ENCODE assay signal across 10 mouse cellular contexts in the genomic region with DNA sequence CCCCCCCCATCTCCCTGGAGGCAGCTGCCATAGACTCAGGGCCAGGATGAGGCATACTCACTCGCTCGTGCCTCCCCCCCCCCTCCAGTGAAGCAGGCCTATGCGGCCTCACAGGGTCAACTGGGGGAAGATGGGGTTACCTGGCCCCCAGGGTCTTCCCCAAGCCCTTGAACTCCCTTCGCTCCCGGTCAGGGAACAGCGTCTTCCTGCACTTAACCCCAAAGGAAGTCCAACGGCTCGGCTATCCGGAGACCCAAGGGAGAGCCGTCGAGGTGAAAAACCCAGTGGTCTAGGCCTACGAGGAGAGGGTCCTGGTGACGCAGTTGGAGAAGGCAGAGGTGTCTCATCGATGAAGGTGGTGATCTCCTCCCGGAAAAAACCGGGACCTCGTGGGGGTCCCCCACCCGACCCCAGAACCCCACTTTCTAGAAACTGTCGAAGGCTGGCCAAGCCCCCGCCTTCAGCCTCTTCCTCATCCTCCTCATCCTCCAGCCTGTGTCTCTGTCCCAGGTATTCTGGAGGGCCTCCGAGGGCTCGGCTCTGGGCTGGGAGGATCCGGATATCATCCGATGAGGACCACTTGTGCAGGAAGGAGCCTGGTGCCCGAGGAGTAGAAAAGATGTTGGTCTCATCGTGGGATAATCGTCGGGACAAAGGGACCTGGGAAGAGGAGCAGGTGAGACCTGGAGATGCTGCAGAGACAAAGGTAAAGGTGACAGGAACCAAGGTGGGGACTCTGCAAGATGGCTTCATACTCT. TPM values are rescaled to one million over a fixed set of nuclear protein-coding genes. Genes with fewer than 3 reads are reported as not detected.
DNase-seq lines count a peak whose midpoint lies in the region; ATAC-seq and TF ChIP-seq lines count a peak whose summit lies in the region.
"Had no signal": no experiment of that assay in that cellular context is flagged by ENCODE, and none has a peak within 500 bp of the region (broad histone marks: within the 10 kb centered on the region; RNA-seq: fewer than 3 reads in every experiment).

No protein-coding gene starts in this region.

- H3K4me3 ChIP-seq in heart, embryonic 15.5 days = no peak overlapping the region
- H3K4me3 ChIP-seq in heart, adult 2 months = no peak overlapping the region
- H3K4me3 ChIP-seq in E14TG2a.4 (replicated peaks; ENCODE audit: low read length) = 0 out of 2 replicates have a peak overlapping the region, but pooled peaks have one; percentile 20
- H3K4me3 ChIP-seq in embryonic facial prominence, embryonic 13.5 days = peak overlapping the region; percentile 2; the same call in 1 of the 2 replicates
- peak overlapping the region; percentile 86 for H3K4me3 ChIP-seq in limb, embryonic 12.5 days (replicated peaks)
- H3K4me3 ChIP-seq in liver, embryonic 12.5 days = no peak overlapping the region

- H3K9me3 ChIP-seq in heart, embryonic 15.5 days (replicated peaks) = no peaks in the 10 kb centered on the region
- no peaks in the 10 kb centered on the region for H3K9me3 ChIP-seq in E14TG2a.4 (ENCODE audit: low read length)
- no peaks in the 10 kb centered on the region for H3K9me3 ChIP-seq in embryonic facial prominence, embryonic 13.5 days
- H3K9me3 ChIP-seq in limb, embryonic 12.5 days = no peaks in the 10 kb centered on the region
- H3K9me3 ChIP-seq in liver, embryonic 12.5 days (replicated peaks) = no peaks in the 10 kb centered on the region

- TF ChIP-seq CTCF in heart, adult 2 months (IDR thresholded peaks at IDR 0.05) = no peak
- TF ChIP-seq CTCF in E14TG2a.4 (conservative IDR thresholded peaks at IDR 0.05; ENCODE audit: low read length) = no peak

- peaks cover 43% of the 10 kb centered on the region for H3K27me3 ChIP-seq in heart, embryonic 15.5 days
- no peaks in the 10 kb centered on the region for H3K27me3 ChIP-seq in heart, adult 2 months (ENCODE audit: control insufficient read depth, insufficient read depth, low read length)
- peaks cover 65% of the 10 kb centered on the region for H3K27me3 ChIP-seq in E14TG2a.4 (ENCODE audit: insufficient read depth, low read length)
- peaks cover 19% of the 10 kb centered on the region for H3K27me3 ChIP-seq in embryonic facial prominence, embryonic 13.5 days
- H3K27me3 ChIP-seq in limb, embryonic 12.5 days = peaks cover 20% of the 10 kb centered on the region
- H3K27me3 ChIP-seq in liver, embryonic 12.5 days (replicated peaks) = peaks cover 97% of the 10 kb centered on the region

- H3K79me2 ChIP-seq in heart, adult 2 months (replicated peaks; ENCODE audit: control insufficient read depth, insufficient read depth, low read length) = no peaks in the 10 kb centered on the region

- peaks cover 52% of the 10 kb centered on the region for H3K4me1 ChIP-seq in heart, embryonic 15.5 days (replicated peaks)
- peaks cover 3% of the 10 kb centered on the region for H3K4me1 ChIP-seq in heart, adult 2 months (ENCODE audit: control insufficient read depth, insufficient read depth, low read length)
- H3K4me1 ChIP-seq in E14TG2a.4 (replicated peaks; ENCODE audit: low read depth, low read length) = peaks cover 85% of the 10 kb centered on the region
- H3K4me1 ChIP-seq in embryonic facial prominence, embryonic 13.5 days = peaks cover 63% of the 10 kb centered on the region
- H3K4me1 ChIP-seq in limb, embryonic 12.5 days (replicated peaks) = peaks cover 59% of the 10 kb centered on the region
- H3K4me1 ChIP-seq in liver, embryonic 12.5 days = peaks cover 27% of the 10 kb centered on the region

- 62% methylated on average over 28 of the region's 28 CpGs for WGBS in heart, embryonic 15.5 days
- WGBS in heart, adult 2 months = 60% methylated on average over 28 of the region's 28 CpGs
- WGBS in embryonic facial prominence, embryonic 13.5 days = 71% methylated on average over 28 of the region's 28 CpGs
- WGBS in limb, embryonic 12.5 days = 78% methylated on average over 27 of the region's 28 CpGs
- 49% methylated on average over 27 of the region's 28 CpGs for WGBS in liver, embryonic 12.5 days (ENCODE audit: insufficient replicate concordance)

- no peak for DNase-seq in heart, adult 2 months

- H3K36me3 ChIP-seq in heart, embryonic 15.5 days = peaks cover under 1% of the 10 kb centered on the region; the same call in 1 of the 2 replicates
- no peaks in the 10 kb centered on the region for H3K36me3 ChIP-seq in heart, adult 2 months (ENCODE audit: control insufficient read depth, insufficient read depth, low read length)
- no peaks in the 10 kb centered on the region for H3K36me3 ChIP-seq in E14TG2a.4 (ENCODE audit: insufficient read depth, low read length)
- peaks cover 14% of the 10 kb centered on the region for H3K36me3 ChIP-seq in embryonic facial prominence, embryonic 13.5 days
- H3K36me3 ChIP-seq in limb, embryonic 12.5 days = peaks cover 16% of the 10 kb centered on the region
- H3K36me3 ChIP-seq in liver, embryonic 12.5 days = no peaks in the 10 kb centered on the region

- no peak for ATAC-seq in heart, embryonic 15.5 days (replicated peaks; ENCODE audit: insufficient number of reproducible peaks, insufficient read depth, low FRiP score, low read depth)
- ATAC-seq in embryonic facial prominence, embryonic 13.5 days (ENCODE audit: insufficient number of reproducible peaks, insufficient read depth, low FRiP score, low TSS enrichment, low read depth) = no peak
- no peak for ATAC-seq in limb, embryonic 12.5 days (ENCODE audit: insufficient number of reproducible peaks, insufficient read depth, low FRiP score, low TSS enrichment, low read depth)
- no peak for ATAC-seq in erythroid progenitor cell, adult 5-6 weeks (replicated peaks; ENCODE audit: low FRiP score, poor library complexity, severe bottlenecking)
- no peak for ATAC-seq in liver, embryonic 12.5 days
- ATAC-seq in megakaryocyte, adult 5-6 weeks (ENCODE audit: poor library complexity, severe bottlenecking) = no peak

- no peak for TF ChIP-seq EP300 in heart, adult 2 months (IDR thresholded peaks at IDR 0.05; ENCODE audit: insufficient read depth, low read depth, low read length)

- H3K4me2 ChIP-seq in heart, embryonic 15.5 days = peak overlapping the region; percentile 98
- peak overlapping the region; percentile 68 for H3K4me2 ChIP-seq in embryonic facial prominence, embryonic 13.5 days
- H3K4me2 ChIP-seq in limb, embryonic 12.5 days = peak overlapping the region; percentile 80
- no peak overlapping the region for H3K4me2 ChIP-seq in liver, embryonic 12.5 days

- no peak for TF ChIP-seq POLR2A in heart, adult 2 months (IDR thresholded peaks at IDR 0.05; ENCODE audit: insufficient read depth, low read depth, low read length)

- no peak overlapping the region for H3K27ac ChIP-seq in heart, embryonic 15.5 days
- no peak overlapping the region for H3K27ac ChIP-seq in heart, adult 2 months
- H3K27ac ChIP-seq in embryonic facial prominence, embryonic 13.5 days = no peak overlapping the region
- peak overlapping the region; percentile 99; the same call in 1 of the 2 replicates for H3K27ac ChIP-seq in limb, embryonic 12.5 days
- H3K27ac ChIP-seq in liver, embryonic 12.5 days = no peak overlapping the region

- intact Hi-C loops in heart, adult 2 months (cut with DNase I) = loop anchor here (1.0 to 5.0 kb wide), 2 partner anchors 72 to 154 kb away; no protein-coding TSS in a partner anchor

- H3K9ac ChIP-seq in heart, embryonic 15.5 days = no peak overlapping the region
- no peak overlapping the region for H3K9ac ChIP-seq in heart, adult 2 months (ENCODE audit: low read depth, low read length)
- peak overlapping the region; percentile 99; the same call in 1 of the 2 replicates for H3K9ac ChIP-seq in embryonic facial prominence, embryonic 13.5 days
- H3K9ac ChIP-seq in limb, embryonic 12.5 days (replicated peaks) = 0 out of 2 replicates have a peak overlapping the region, but pooled peaks have one; percentile 99
- H3K9ac ChIP-seq in liver, embryonic 12.5 days = no peak overlapping the region

RNA-seq across cellular contexts. Expression of a gene that starts 1.2 kb away (rescaled TPM):
- polyA plus RNA-seq in heart, embryonic 15.5 days (2015; fragmentation: Nextera tagmentation; extraction: Ambion mirVana) = 14.0 and 24.2 TPM in 2 replicates
- 10 to 100 TPM in 1 of 2 experiments, 1 to 10 TPM in 1; 6.9 to 10.6 TPM for total RNA-seq in heart, adult 2 months (2021)
- polyA plus RNA-seq in heart, adult 2 months (2012; rRNA removed) = 15.5 and 16.2 TPM in 2 replicates
- polyA plus RNA-seq in embryonic facial prominence, embryonic 13.5 days (2015; fragmentation: Nextera tagmentation; extraction: Ambion mirVana) = 60.5 and 60.8 TPM in 2 replicates
- polyA plus RNA-seq in limb, embryonic 12.5 days (2016; fragmentation: Nextera tagmentation; extraction: Ambion mirVana) = 59.8 and 61.4 TPM in 2 replicates
- 1.1 and 2.5 TPM in 2 replicates for total RNA-seq in erythroid progenitor cell, adult 5-6 weeks (2015; ENCODE audit: low replicate concordance)
- total RNA-seq in erythroid progenitor cell, adult 5-6 weeks (2017; ENCODE audit: low replicate concordance) = 0.83 and 3.0 TPM in 2 replicates
- polyA plus RNA-seq in liver, embryonic 12.5 days (2016; fragmentation: Nextera tagmentation; extraction: Ambion mirVana) = 5.0 and 5.5 TPM in 2 replicates
- total RNA-seq in megakaryocyte, adult 5-6 weeks (2015) = 0.09 and 0.14 TPM in 2 replicates
- 0.61 TPM in 1 of 2 replicates, not detected in the other for total RNA-seq in megakaryocyte, adult 5-6 weeks (2017)
- polyA plus RNA-seq: activated CD4-positive, CD25-positive, alpha-beta regulatory T cell, adult 4 months had no signal

RNA-seq across cellular contexts. Expression of a gene that starts 5.0 kb away (rescaled TPM):
- polyA plus RNA-seq in heart, embryonic 15.5 days (2015; fragmentation: Nextera tagmentation; extraction: Ambion mirVana) = 2.2 and 2.4 TPM in 2 replicates
- total RNA-seq in heart, adult 2 months (2021) = under 1 TPM; 0.41 to 0.44 TPM
- polyA plus RNA-seq in heart, adult 2 months (2012; rRNA removed) = 1.0 and 1.4 TPM in 2 replicates
- 2.0 and 2.4 TPM in 2 replicates for polyA plus RNA-seq in embryonic facial prominence, embryonic 13.5 days (2015; fragmentation: Nextera tagmentation; extraction: Ambion mirVana)
- 2.5 and 2.7 TPM in 2 replicates for polyA plus RNA-seq in limb, embryonic 12.5 days (2016; fragmentation: Nextera tagmentation; extraction: Ambion mirVana)
- total RNA-seq in erythroid progenitor cell, adult 5-6 weeks (2015; ENCODE audit: low replicate concordance) = not detected in 2 replicates
- not detected in 2 replicates for total RNA-seq in erythroid progenitor cell, adult 5-6 weeks (2017; ENCODE audit: low replicate concordance)
- polyA plus RNA-seq in liver, embryonic 12.5 days (2016; fragmentation: Nextera tagmentation; extraction: Ambion mirVana) = 0.08 and 0.17 TPM in 2 replicates
- not detected in 2 replicates for total RNA-seq in megakaryocyte, adult 5-6 weeks (2015)
- total RNA-seq in megakaryocyte, adult 5-6 weeks (2017) = 0.33 TPM in 1 of 2 replicates, not detected in the other

RNA-seq across cellular contexts. Expression of a gene that starts 18.7 kb away (rescaled TPM):
- polyA plus RNA-seq in heart, embryonic 15.5 days (2015; fragmentation: Nextera tagmentation; extraction: Ambion mirVana) = 4.9 and 5.2 TPM in 2 replicates
- total RNA-seq in heart, adult 2 months (2021) = 10 to 100 TPM in 1 of 2 experiments, 1 to 10 TPM in 1; 6.1 to 10.9 TPM
- polyA plus RNA-seq in heart, adult 2 months (2012; rRNA removed) = 6.9 and 14.0 TPM in 2 replicates
- 0.25 and 0.52 TPM in 2 replicates for polyA plus RNA-seq in embryonic facial prominence, embryonic 13.5 days (2015; fragmentation: Nextera tagmentation; extraction: Ambion mirVana)
- 0.81 and 1.0 TPM in 2 replicates for polyA plus RNA-seq in limb, embryonic 12.5 days (2016; fragmentation: Nextera tagmentation; extraction: Ambion mirVana)
- not detected in 2 replicates for total RNA-seq in erythroid progenitor cell, adult 5-6 weeks (2015; ENCODE audit: low replicate concordance)
- total RNA-seq in erythroid progenitor cell, adult 5-6 weeks (2017; ENCODE audit: low replicate concordance) = not detected in 2 replicates
- polyA plus RNA-seq in liver, embryonic 12.5 days (2016; fragmentation: Nextera tagmentation; extraction: Ambion mirVana) = 0.29 and 0.43 TPM in 2 replicates
- total RNA-seq in megakaryocyte, adult 5-6 weeks (2015) = not detected in 2 replicates
- total RNA-seq in megakaryocyte, adult 5-6 weeks (2017) = not detected in 2 replicates

RNA-seq across cellular contexts. Expression of a gene that starts 29.3 kb away (rescaled TPM):
- polyA plus RNA-seq in heart, embryonic 15.5 days (2015; fragmentation: Nextera tagmentation; extraction: Ambion mirVana) = 0.05 and 0.68 TPM in 2 replicates
- total RNA-seq in heart, adult 2 months (2021) = under 1 TPM; 0.34 to 0.57 TPM
- polyA plus RNA-seq in heart, adult 2 months (2012; rRNA removed) = 0.53 and 0.66 TPM in 2 replicates
- polyA plus RNA-seq in embryonic facial prominence, embryonic 13.5 days (2015; fragmentation: Nextera tagmentation; extraction: Ambion mirVana) = 0.37 TPM in 1 of 2 replicates, not detected in the other
- 0.15 TPM in 1 of 2 replicates, not detected in the other for polyA plus RNA-seq in limb, embryonic 12.5 days (2016; fragmentation: Nextera tagmentation; extraction: Ambion mirVana)
- total RNA-seq in erythroid progenitor cell, adult 5-6 weeks (2015; ENCODE audit: low replicate concordance) = 4.3 and 12.2 TPM in 2 replicates
- total RNA-seq in erythroid progenitor cell, adult 5-6 weeks (2017; ENCODE audit: low replicate concordance) = 5.0 and 6.8 TPM in 2 replicates
- 0.05 and 0.07 TPM in 2 replicates for polyA plus RNA-seq in liver, embryonic 12.5 days (2016; fragmentation: Nextera tagmentation; extraction: Ambion mirVana)
- 0.09 and 0.71 TPM in 2 replicates for total RNA-seq in megakaryocyte, adult 5-6 weeks (2015)
- 0.20 and 0.37 TPM in 2 replicates for total RNA-seq in megakaryocyte, adult 5-6 weeks (2017)
- polyA plus RNA-seq: neural tube, embryonic 11.5 days had no signal

RNA-seq across cellular contexts. Expression of a gene that starts 29.4 kb away (rescaled TPM):
- polyA plus RNA-seq in heart, embryonic 15.5 days (2015; fragmentation: Nextera tagmentation; extraction: Ambion mirVana) = 117 and 128 TPM in 2 replicates
- total RNA-seq in heart, adult 2 months (2021) = under 1 TPM; 0.32 to 0.70 TPM
- 0.72 and 1.9 TPM in 2 replicates for polyA plus RNA-seq in heart, adult 2 months (2012; rRNA removed)
- 142 and 184 TPM in 2 replicates for polyA plus RNA-seq in embryonic facial prominence, embryonic 13.5 days (2015; fragmentation: Nextera tagmentation; extraction: Ambion mirVana)
- 200 and 202 TPM in 2 replicates for polyA plus RNA-seq in limb, embryonic 12.5 days (2016; fragmentation: Nextera tagmentation; extraction: Ambion mirVana)
- 529 and 565 TPM in 2 replicates for total RNA-seq in erythroid progenitor cell, adult 5-6 weeks (2015; ENCODE audit: low replicate concordance)
- total RNA-seq in erythroid progenitor cell, adult 5-6 weeks (2017; ENCODE audit: low replicate concordance) = 409 and 459 TPM in 2 replicates
- 193 TPM in 2 replicates for polyA plus RNA-seq in liver, embryonic 12.5 days (2016; fragmentation: Nextera tagmentation; extraction: Ambion mirVana)
- 160 and 180 TPM in 2 replicates for total RNA-seq in megakaryocyte, adult 5-6 weeks (2015)
- total RNA-seq in megakaryocyte, adult 5-6 weeks (2017) = 168 and 185 TPM in 2 replicates

Comparison
In these comparisons a context has a peak if more than half of its experiments do, and no peak if none do; other contexts are left out.
1. H3K4me3 ChIP-seq: peak in E14TG2a.4 (single experiment), embryonic facial prominence, embryonic 13.5 days (single experiment) and limb, embryonic 12.5 days (single experiment); none in heart, embryonic 15.5 days (single experiment), heart, adult 2 months (single experiment) and liver, embryonic 12.5 days (single experiment).
2. H3K9ac ChIP-seq: peak in embryonic facial prominence, embryonic 13.5 days (single experiment) and limb, embryonic 12.5 days (single experiment); none in heart, embryonic 15.5 days (single experiment), heart, adult 2 months (single experiment) and liver, embryonic 12.5 days (single experiment).